Mouse (Mus musculus): ENCODE measurements around the gene Krtap31-2.

Gene Krtap31-2

DNA sequence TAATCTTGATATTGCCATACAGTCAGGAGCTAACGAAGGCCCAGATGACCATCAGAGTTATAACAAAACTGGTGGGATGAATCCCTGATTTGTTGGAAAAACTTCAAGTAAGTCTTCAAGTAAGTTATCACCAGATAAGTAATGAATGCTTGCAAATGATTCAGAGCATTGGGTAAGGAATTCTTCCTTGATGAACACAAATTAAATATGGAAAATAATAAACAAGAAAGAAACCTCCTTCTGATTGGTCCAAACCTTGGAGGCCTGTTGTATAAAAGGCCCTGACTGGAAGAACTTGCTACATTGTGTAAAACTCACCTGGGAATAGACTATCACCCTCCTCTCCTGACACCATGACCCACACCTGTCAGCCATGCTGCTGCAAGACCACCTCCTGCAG, at the start of gene Krtap31-2:
Krtap31-2 (plus strand) TSS at position 301 of the 400 bp plus-strand sequence.
- no peak for DNase-seq (ENCODE audit: low read depth, low spot score)

- DNase-seq (ENCODE audit: low read depth, low spot score): no peak
These were observed 28.5 kb upstream of the Krtap31-2 start, which contains the start of gene Krtap31-1 for GRCm38 (mm10) chr11:99907620-99908019. Gene Krtap31-1, plus strand, starts transcription at chr11:99907920.

DNA sequence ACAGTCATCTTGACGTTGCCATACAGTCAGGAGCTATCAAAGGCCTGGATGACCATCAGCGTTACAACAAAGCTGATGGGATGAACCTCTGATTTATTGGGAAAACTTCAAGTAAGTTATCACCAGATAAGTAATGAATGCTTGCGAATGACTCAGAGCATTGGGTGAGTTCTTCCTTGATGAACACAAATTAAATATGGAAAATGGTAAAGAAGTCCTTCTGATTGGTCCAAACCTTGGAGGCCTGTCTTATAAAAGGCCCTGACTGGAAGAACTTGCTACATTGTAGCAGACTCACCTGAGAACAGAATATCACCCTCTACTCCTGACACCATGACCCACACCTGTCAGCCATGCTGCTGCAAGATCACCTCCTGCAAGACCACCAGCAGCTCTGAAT, 21.6 kb upstream of the Krtap31-2 start, which contains the start of gene Gm11565:
Gm11565 (plus strand) TSS at position 301 of the 400 bp plus-strand sequence.
- no peak for DNase-seq (ENCODE audit: low read depth, low spot score)

GRCm38 (mm10) chr11:99937751-99938264, 1.7 kb downstream of the Krtap31-2 start:
- no peak for DNase-seq (ENCODE audit: low read depth, low spot score)

DNA sequence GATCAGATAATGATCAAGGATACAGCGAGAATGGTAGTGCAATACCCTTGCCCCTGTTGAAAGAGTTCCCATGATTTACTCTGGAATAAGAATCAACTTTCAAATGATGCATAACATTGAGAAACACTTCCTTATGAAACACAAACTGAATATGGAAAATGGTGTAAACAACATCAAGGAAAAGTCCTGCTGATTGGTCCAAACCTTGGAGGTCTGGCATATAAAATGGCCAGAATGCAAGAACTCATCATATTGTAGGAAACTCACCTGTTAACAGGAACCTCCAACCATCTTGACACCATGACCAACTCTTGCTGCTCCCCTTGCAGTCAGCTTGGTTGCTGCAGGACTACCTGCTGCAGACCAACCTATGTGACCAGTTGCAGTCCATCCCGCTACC, 12.1 kb downstream of the Krtap31-2 start, which contains the start of gene Krtap9-5:
Krtap9-5 (plus strand) TSS at position 301 of the 400 bp plus-strand sequence.
- no peak for DNase-seq (ENCODE audit: low read depth, low spot score)

GRCm38 (mm10) chr11:99964213-99964612, 28.1 kb downstream of the Krtap31-2 start:
- peak; percentile 10 for DNase-seq (ENCODE audit: low read depth, low spot score)

GRCm38 (mm10) chr11:99965961-99966360, 29.9 kb downstream of the Krtap31-2 start:
- no peak for DNase-seq (ENCODE audit: low read depth, low spot score)

GRCm38 (mm10) chr11:99978953-99979352, 42.9 kb downstream of the Krtap31-2 start, which contains the start of gene Krtap29-1:
Gene Krtap29-1, minus strand, starts transcription at chr11:99979053.
- no peak for DNase-seq (ENCODE audit: low read depth, low spot score)

DNA sequence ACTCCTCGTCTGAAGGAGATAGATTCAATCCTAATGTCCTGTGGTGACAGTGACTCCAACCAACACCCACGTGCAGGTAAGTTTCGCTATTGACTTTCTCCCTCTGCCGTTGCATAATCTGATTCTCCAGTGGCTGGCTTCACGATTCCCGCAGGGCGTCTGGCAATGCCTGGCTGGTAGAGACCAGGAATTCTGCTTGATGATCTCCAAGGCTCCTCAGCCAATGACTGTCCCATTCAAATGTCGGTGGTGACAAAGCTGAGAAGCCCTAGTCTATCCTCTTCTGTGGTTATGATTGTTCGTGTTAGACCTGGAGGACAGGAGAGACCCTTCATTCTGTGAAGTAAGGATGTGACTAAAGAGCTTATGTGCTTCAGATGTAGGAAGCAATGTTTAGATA, 46.6 kb downstream of the Krtap31-2 start:
- DNase-seq (ENCODE audit: low read depth, low spot score): no peak

- no peak for DNase-seq (ENCODE audit: low read depth, low spot score)
These were observed 47.4 kb downstream of the Krtap31-2 start for GRCm38 (mm10) chr11:99983442-99983841.

DNA sequence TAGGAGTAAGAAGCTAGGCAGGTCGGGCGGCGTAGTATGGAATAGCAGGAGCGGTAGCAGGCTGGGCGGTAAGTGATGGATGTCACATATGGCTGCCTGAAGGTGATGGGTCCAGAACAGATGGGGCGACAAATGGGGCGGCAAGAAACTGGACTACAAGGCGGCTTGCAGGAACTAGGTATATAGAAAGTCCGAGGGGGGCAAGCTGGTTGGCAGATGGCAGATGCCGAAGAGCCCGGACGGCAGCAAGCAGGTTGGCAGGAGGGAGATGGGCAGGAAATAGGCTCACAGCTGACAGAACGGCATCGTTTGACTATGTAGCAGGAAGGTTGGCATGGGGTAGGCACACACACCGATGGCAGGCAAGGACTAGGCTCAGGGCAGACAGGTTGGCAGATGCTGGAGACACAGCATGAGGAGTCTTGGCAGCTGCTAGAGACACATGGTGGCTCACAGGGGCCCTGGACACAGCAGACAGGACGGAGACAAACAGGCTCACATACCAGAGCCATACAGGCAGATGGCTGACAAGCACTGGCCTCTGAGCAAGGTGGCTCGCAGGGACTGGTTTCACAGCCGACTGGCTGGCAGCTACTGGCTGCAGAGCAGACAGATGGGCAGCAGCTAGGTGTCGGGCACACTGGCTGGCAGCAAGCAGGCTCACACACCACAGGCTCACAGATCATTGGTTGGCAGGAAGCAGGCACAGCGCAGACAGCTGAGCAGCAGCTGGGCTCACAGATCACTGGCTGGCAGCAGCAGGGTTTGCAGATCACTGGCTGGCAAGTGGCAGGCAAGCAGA, 49.4 kb downstream of the Krtap31-2 start:
- DNase-seq (ENCODE audit: low read depth, low spot score): no peak

GRCm38 (mm10) chr11:99986180-99986647, 50.1 kb downstream of the Krtap31-2 start, which contains the start of gene Krtap16-1:
Gene Krtap16-1, minus strand, starts transcription at chr11:99986597.
- DNase-seq (ENCODE audit: low read depth, low spot score): no peak
